Mouse (Mus musculus) heart, embryonic 12.5 days (tissue): ENCODE data around the gene Napepld. TPM values are rescaled to one million over a fixed set of nuclear protein-coding genes. Genes with fewer than 3 reads are reported as not detected.
"Not testable (repeated sequence)": the region's sequence is repeated elsewhere in the genome, so short reads cannot be mapped to it uniquely, and the experiment has no call there.

Source experiments
- ATAC-seq: fragments of 200-750 bp; cut with Nextera tagmentation; 2 replicates; pipeline ENCODE4 v1.8.0; 2017; ENCODE audit warnings: moderate TSS enrichment, moderate library complexity; ENCODE audit not compliant: insufficient number of reproducible peaks, low FRiP score
- H3K27ac ChIP-seq: fragments of 300-500 bp; sonication (generic); 2 replicates; pipeline ENCODE4 v1.5.1; 2016; ENCODE audit warnings: mild to moderate bottlenecking, moderate library complexity; ENCODE audit not compliant: poor library complexity, severe bottlenecking
- H3K27me3 ChIP-seq: fragments of 300-500 bp; sonication (generic); replicated peaks from 2 replicates; pipeline ENCODE4 v1.6.1; 2016; ENCODE audit warnings: mild to moderate bottlenecking, moderate library complexity
- H3K36me3 ChIP-seq: fragments of 300-500 bp; sonication (generic); 2 replicates; pipeline ENCODE4 v1.6.1; 2016; ENCODE audit warnings: mild to moderate bottlenecking, moderate library complexity
- H3K4me1 ChIP-seq: fragments of 300-500 bp; sonication (generic); replicated peaks from 2 replicates; pipeline ENCODE4 v1.6.1; 2016; ENCODE audit warnings: mild to moderate bottlenecking
- H3K4me2 ChIP-seq: fragments of 300-500 bp; sonication (generic); 2 replicates; pipeline ENCODE4 v1.6.1; 2016; ENCODE audit warnings: mild to moderate bottlenecking, moderate library complexity
- H3K4me3 ChIP-seq: fragments of 300-500 bp; sonication (generic); 2 replicates; pipeline ENCODE4 v1.5.1; 2016; ENCODE audit warnings: mild to moderate bottlenecking
- H3K9ac ChIP-seq: fragments of 300-500 bp; sonication (generic); 2 replicates; pipeline ENCODE4 v1.6.1; 2016; ENCODE audit warnings: mild to moderate bottlenecking, moderate library complexity
- H3K9me3 ChIP-seq: fragments of 300-500 bp; sonication (generic); replicated peaks from 2 replicates; pipeline ENCODE4 v1.6.1; 2016; ENCODE audit warnings: mild to moderate bottlenecking, moderate library complexity
- WGBS: fragments of 180-500 bp; shearing (Covaris S2); methylation state at CpG from one replicate; pipeline ENCODE4 v1.1.7; 2016; 5-methylcytosine and 5-hydroxymethylcytosine counted together
- polyA plus RNA-seq: library from polyadenylated mRNA; unstranded; fragments of >200 nt; fragmentation: Nextera tagmentation; extraction: Ambion mirVana; gene quantifications from 2 replicates; pipeline ENCODE4 v1.2.1, GENCODE M21; 2016

Gene Napepld
- polyA plus RNA-seq, 1 experiment from 2014 or later, result 5.4 TPM

DNA sequence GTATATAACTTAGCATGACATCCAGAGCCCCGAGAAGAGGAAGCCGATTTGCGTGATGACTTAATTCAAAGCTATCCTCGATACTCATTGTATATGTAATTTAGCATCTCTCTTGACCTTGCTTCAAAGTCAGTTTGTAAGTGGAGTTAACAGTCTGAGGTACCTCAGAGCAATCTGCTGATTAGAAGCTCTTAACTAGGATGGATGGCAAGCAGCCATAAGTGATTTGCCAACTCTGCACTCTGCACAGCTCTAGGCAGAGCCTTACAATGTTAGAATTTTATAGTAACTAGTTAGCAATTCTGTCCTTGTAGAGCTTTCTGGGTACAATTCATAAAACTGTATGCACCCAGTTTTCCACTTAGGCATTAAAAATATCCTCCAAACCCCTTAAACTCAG, 5.3 kb upstream of the Napepld start:
- Histone ChIP-seq H3K4me3 (no peak overlapping the region), H3K27ac (no peak overlapping the region), H3K36me3 (no peaks in the 10 kb centered on the region), H3K4me1 (0 out of 2 replicates have a peak, but pooled peaks cover 4% of the 10 kb centered on the region), H3K9ac (no peak overlapping the region), H3K27me3 (0 out of 2 replicates have a peak, but pooled peaks cover under 1% of the 10 kb centered on the region), H3K4me2 (no peak overlapping the region), H3K9me3 (peaks cover 9% of the 10 kb centered on the region)
- no peak for ATAC-seq
- WGBS, result 87% methylated on average over 4 of the region's 4 CpGs

- Histone ChIP-seq H3K4me1 (0 out of 2 replicates have a peak, but pooled peaks cover 4% of the 10 kb centered on the region), H3K9me3 (peaks cover 6% of the 10 kb centered on the region), H3K4me2 (no peak overlapping the region), H3K9ac (no peak overlapping the region), H3K27ac (no peak overlapping the region), H3K36me3 (no peaks in the 10 kb centered on the region), H3K4me3 (no peak overlapping the region), H3K27me3 (no peaks in the 10 kb centered on the region)
- ATAC-seq, result no peak
- 57% methylated on average over 3 of the region's 3 CpGs for WGBS
These were observed 2.5 kb upstream of the Napepld start for GRCm38 (mm10) chr5:21703708-21704107.

DNA sequence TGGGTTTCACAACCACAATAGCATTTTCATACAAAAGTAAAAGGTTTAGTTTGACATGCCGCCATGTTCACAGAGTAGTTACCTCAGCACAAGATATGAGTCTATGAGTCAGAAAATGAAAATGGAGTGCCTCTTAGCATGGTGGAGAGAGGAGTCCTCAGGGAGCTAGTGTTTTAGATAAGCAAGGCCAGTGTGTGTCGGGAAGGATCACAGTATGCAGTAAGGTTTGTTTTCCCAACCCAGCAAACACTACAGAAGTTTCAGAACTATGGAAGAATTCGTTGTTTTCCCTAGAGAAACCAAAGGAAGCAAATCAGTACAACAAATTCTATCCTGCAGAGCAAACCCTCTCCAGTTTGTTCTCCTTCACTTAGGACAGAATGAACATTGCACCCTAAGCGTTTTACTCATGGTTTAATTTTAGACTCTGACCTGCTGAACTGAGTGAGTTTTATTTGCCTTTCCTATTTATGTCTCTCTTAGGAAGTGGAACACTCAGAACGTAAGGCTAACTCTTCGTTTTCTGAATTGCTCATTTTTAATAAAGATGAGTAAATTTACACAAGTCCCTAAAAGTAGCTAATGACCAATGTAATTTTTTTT, 1.8 kb upstream of the Napepld start:
- peaks cover 4% of the 10 kb centered on the region; the same call in 1 of the 2 replicates for H3K9me3 ChIP-seq
- H3K9ac ChIP-seq, result no peak overlapping the region
- H3K27ac ChIP-seq, result peak overlapping the region; percentile 82
- 0 out of 2 replicates have a peak, but pooled peaks cover 4% of the 10 kb centered on the region for H3K4me1 ChIP-seq
- H3K4me2 ChIP-seq, result no peak overlapping the region
- no peaks in the 10 kb centered on the region for H3K36me3 ChIP-seq
- ATAC-seq, result no peak
- 37% methylated on average over 6 of the region's 6 CpGs for WGBS
- no peak overlapping the region for H3K4me3 ChIP-seq
- no peaks in the 10 kb centered on the region for H3K27me3 ChIP-seq

GRCm38 (mm10) chr5:21702009-21702364, 791 bp upstream of the Napepld start:
- peaks cover 4% of the 10 kb centered on the region; the same call in 1 of the 2 replicates for H3K9me3 ChIP-seq
- H3K4me1 ChIP-seq, result 0 out of 2 replicates have a peak, but pooled peaks cover 4% of the 10 kb centered on the region
- 58% methylated on average over 2 of the region's 2 CpGs for WGBS
- no peak overlapping the region for H3K9ac ChIP-seq
- H3K36me3 ChIP-seq, result no peaks in the 10 kb centered on the region
- peak overlapping the region; percentile 95 for H3K27ac ChIP-seq
- H3K4me2 ChIP-seq, result peak overlapping the region; percentile 69
- ATAC-seq, result no peak
- peak overlapping the region; percentile 68 for H3K4me3 ChIP-seq
- no peaks in the 10 kb centered on the region for H3K27me3 ChIP-seq

DNA sequence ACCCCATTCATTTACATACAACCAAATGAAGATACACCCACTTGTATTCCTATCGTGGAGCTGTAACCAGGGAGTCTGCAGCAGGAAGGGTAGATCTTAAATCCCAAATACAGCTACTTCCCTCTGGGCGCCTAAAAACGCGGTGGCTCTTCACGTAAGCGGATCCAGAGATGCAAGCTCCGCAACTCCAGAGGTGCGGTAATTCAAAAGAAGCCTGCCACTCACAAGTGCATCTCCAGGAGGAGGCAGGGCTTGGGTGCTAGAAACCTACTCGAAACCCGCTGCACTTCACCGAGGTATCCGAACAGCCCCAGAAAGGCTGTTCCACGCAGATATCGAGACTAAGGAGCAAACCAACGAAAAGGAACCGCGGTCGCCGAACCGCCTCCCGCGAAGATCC, 262 bp downstream of the Napepld start:
- no peaks in the 10 kb centered on the region for H3K36me3 ChIP-seq
- under 1% methylated on average over 22 of the region's 22 CpGs for WGBS
- H3K4me2 ChIP-seq, result peak overlapping the region; percentile 69
- peak overlapping the region; percentile 68 for H3K4me3 ChIP-seq
- no peaks in the 10 kb centered on the region for H3K27me3 ChIP-seq
- ATAC-seq, result peak; percentile 23
- peak overlapping the region; percentile 69 for H3K9ac ChIP-seq
- peak overlapping the region; percentile 14; the same call in 1 of the 2 replicates for H3K27ac ChIP-seq
- peaks cover 2% of the 10 kb centered on the region; the same call in 1 of the 2 replicates for H3K9me3 ChIP-seq
- H3K4me1 ChIP-seq, result 0 out of 2 replicates have a peak, but pooled peaks cover 4% of the 10 kb centered on the region

DNA sequence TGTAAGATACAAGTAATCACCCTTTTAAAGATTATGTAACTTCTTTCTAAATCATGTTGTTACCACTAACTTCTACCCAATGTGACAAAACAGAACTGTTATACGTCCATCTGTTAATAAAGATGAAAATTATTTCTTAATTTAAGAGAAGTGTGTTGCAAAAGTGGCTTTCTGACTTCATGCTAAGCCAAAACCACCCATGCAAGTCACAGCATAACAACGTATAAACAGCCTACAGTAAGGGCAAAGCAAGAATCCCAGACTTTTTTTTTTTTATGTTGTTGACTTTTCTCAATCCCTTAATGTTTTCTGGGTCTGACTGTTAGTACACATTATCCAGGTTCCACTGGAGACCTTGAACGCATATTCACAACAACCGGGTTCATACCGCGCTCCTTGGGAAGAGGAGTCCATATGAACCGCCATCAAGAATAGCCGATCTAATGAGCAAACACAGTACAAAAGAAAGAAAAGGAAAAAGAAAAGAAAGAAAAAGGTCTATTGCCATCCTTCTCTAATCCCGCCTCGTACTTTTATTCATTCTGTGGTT, 849 bp downstream of the Napepld start:
- no peaks in the 10 kb centered on the region for H3K9me3 ChIP-seq
- H3K36me3 ChIP-seq, result no peaks in the 10 kb centered on the region
- WGBS, result 23% methylated on average over 10 of the region's 10 CpGs
- no peaks in the 10 kb centered on the region for H3K27me3 ChIP-seq
- no peak overlapping the region for H3K9ac ChIP-seq
- H3K4me2 ChIP-seq, result peak overlapping the region; percentile 69
- 0 out of 2 replicates have a peak, but pooled peaks cover 4% of the 10 kb centered on the region for H3K4me1 ChIP-seq
- no peak overlapping the region for H3K27ac ChIP-seq
- peak overlapping the region; percentile 68 for H3K4me3 ChIP-seq
- ATAC-seq, result no peak

DNA sequence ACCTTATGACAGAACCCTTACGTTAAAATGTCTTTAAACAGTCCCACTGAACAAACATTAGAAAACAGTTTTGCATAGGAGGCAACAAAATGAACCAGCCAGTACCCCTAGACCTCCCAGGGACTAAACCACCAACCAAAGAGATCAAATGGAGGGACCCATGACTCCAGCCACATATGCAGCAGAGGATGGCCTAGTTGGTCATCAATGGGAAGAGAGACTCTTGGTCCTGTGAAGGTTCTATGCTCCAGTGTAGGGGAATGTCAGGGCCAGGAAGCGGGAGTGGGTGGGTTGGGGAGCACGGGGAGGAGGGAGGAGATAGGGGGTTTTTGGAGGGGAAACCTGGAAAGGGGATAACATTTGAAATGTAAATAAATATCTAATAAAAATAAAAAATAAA, 1.6 kb downstream of the Napepld start:
- ATAC-seq, H3K27me3 ChIP-seq, H3K36me3 ChIP-seq, H3K4me1 ChIP-seq, H3K27ac ChIP-seq, H3K9ac ChIP-seq, H3K4me3 ChIP-seq, H3K9me3 ChIP-seq: not testable (repeated sequence)
- H3K4me2 ChIP-seq, result 0 out of 2 replicates have a peak overlapping the region, but pooled peaks have one; percentile 13
- WGBS, result 92% methylated on average over 3 of the region's 3 CpGs

GRCm38 (mm10) chr5:21694854-21695490, 6.2 kb downstream of the Napepld start:
- 82% methylated on average over 3 of the region's 3 CpGs for WGBS
- no peak overlapping the region for H3K4me3 ChIP-seq
- H3K9ac ChIP-seq, result no peak overlapping the region
- H3K9me3 ChIP-seq, result no peaks in the 10 kb centered on the region
- no peaks in the 10 kb centered on the region for H3K4me1 ChIP-seq
- ATAC-seq, result 0 out of 2 replicates have a peak, but pooled peaks have one; percentile 36
- no peaks in the 10 kb centered on the region for H3K27me3 ChIP-seq
- no peak overlapping the region for H3K4me2 ChIP-seq
- no peaks in the 10 kb centered on the region for H3K36me3 ChIP-seq
- H3K27ac ChIP-seq, result no peak overlapping the region

GRCm38 (mm10) chr5:21693372-21693870, 7.8 kb downstream of the Napepld start:
- ATAC-seq, result no peak
- Histone ChIP-seq H3K4me2 (no peak overlapping the region), H3K4me1 (no peaks in the 10 kb centered on the region), H3K36me3 (no peaks in the 10 kb centered on the region), H3K9ac (no peak overlapping the region), H3K4me3 (no peak overlapping the region), H3K27ac (no peak overlapping the region), H3K27me3 (no peaks in the 10 kb centered on the region), H3K9me3 (no peaks in the 10 kb centered on the region)
- WGBS, result 70% methylated on average over 3 of the region's 3 CpGs

DNA sequence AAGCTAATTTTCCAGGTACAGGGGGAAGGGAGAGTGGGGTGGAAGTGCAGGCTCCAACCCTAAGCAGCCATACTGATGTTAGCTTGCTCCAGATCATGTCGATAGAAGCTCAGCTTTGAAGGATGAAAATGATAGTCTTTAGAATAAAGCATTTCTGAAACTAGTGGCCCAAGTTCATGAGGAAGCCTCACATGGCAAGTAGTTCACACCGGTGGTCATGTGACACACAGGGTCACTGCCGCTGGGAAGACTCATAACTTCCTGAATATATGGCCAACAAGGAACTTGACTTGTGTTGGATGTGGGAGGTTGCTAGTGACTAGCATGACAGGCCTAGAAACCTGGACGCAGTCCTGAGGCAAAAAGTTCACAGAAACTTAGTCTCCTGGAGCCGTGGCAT, 9.0 kb downstream of the Napepld start:
- no peaks in the 10 kb centered on the region for H3K9me3 ChIP-seq
- WGBS, result 89% methylated on average over 5 of the region's 5 CpGs
- no peak overlapping the region for H3K9ac ChIP-seq
- no peak overlapping the region for H3K4me2 ChIP-seq
- H3K4me1 ChIP-seq, result no peaks in the 10 kb centered on the region
- H3K4me3 ChIP-seq, result no peak overlapping the region
- H3K27ac ChIP-seq, result no peak overlapping the region
- H3K36me3 ChIP-seq, result no peaks in the 10 kb centered on the region
- ATAC-seq, result no peak
- H3K27me3 ChIP-seq, result no peaks in the 10 kb centered on the region

GRCm38 (mm10) chr5:21687042-21687441, 14.2 kb downstream of the Napepld start:
- H3K4me3 ChIP-seq, result no peak overlapping the region
- H3K4me2 ChIP-seq, result no peak overlapping the region
- ATAC-seq, result 0 out of 2 replicates have a peak, but pooled peaks have one; percentile 71
- no peaks in the 10 kb centered on the region for H3K4me1 ChIP-seq
- WGBS, result 28% methylated on average over 4 of the region's 4 CpGs
- no peak overlapping the region for H3K27ac ChIP-seq
- H3K27me3 ChIP-seq, result no peaks in the 10 kb centered on the region
- H3K36me3 ChIP-seq, result no peaks in the 10 kb centered on the region
- no peak overlapping the region for H3K9ac ChIP-seq
- H3K9me3 ChIP-seq, result peaks cover 3% of the 10 kb centered on the region
